Mouse (Mus musculus): ENCODE measurements around the gene Thra. TPM values are rescaled to one million over a fixed set of nuclear protein-coding genes. Genes with fewer than 3 reads are reported as not detected.

Gene Thra
- polyA plus RNA-seq, 1 experiment = 19.8 TPM

- H3K27me3 ChIP-seq (ENCODE audit: control insufficient read depth, insufficient read depth, low read length) = no peaks in the 10 kb centered on the region
- H3K4me1 ChIP-seq (ENCODE audit: control insufficient read depth, insufficient read depth, insufficient read length) = peaks cover 8% of the 10 kb centered on the region
- WGBS = under 1% methylated on average over 28 of the region's 30 CpGs
- TF ChIP-seq POLR2A (IDR thresholded peaks at IDR 0.05; ENCODE audit: low read depth, low read length) = no peak; the same call in 1 of the 2 replicates
- H3K4me3 ChIP-seq (ENCODE audit: extremely low read depth, insufficient read depth, insufficient read length) = peak overlapping the region; percentile 95
- H3K36me3 ChIP-seq (ENCODE audit: control insufficient read depth, insufficient read depth, low read length) = peaks cover 6% of the 10 kb centered on the region
- peak overlapping the region; percentile 93 for H3K27ac ChIP-seq (ENCODE audit: insufficient read depth, low read length)
- DNase-seq (ENCODE audit: low read depth in 1 of 2, low spot score in 2 of 2) = peak in 1 of 2 experiments; percentile 71
These were observed 54.1 kb downstream of the Thra start for GRCm38 (mm10) chr11:98794469-98795014.

GRCm38 (mm10) chr11:98795015-98795713 lies 54.7 kb downstream of the Thra start, which contains the start of gene Msl1:
Gene Msl1 (plus strand): TSS chr11:98795516.
- Histone ChIP-seq H3K4me1 (ENCODE audit: control insufficient read depth, insufficient read depth, insufficient read length) (peaks cover 8% of the 10 kb centered on the region), H3K36me3 (ENCODE audit: control insufficient read depth, insufficient read depth, low read length) (peaks cover 8% of the 10 kb centered on the region), H3K27me3 (ENCODE audit: control insufficient read depth, insufficient read depth, low read length) (no peaks in the 10 kb centered on the region), H3K27ac (ENCODE audit: insufficient read depth, low read length) (peak within 1 kb of the TSS; percentile 96), H3K4me3 (ENCODE audit: extremely low read depth, insufficient read depth, insufficient read length) (peak within 1 kb of the TSS; percentile 95)
- under 1% methylated on average over 53 of the region's 89 CpGs for WGBS
- peak; percentile 54 to 82 for DNase-seq (ENCODE audit: low read depth in 1 of 2, low spot score in 2 of 2)
- TF ChIP-seq CTCF (IDR thresholded peaks at IDR 0.05; ENCODE audit: extremely low read depth, insufficient read depth, insufficient read length, insufficient replicate concordance) (no peak), POLR2A (IDR thresholded peaks at IDR 0.05; ENCODE audit: low read depth, low read length) (no peak)

- H3K36me3 ChIP-seq (ENCODE audit: control insufficient read depth, insufficient read depth, low read length) = peaks cover 13% of the 10 kb centered on the region
- DNase-seq (ENCODE audit: low read depth in 1 of 2, low spot score in 2 of 2) = peak in 1 of 2 experiments; percentile 53
- H3K4me3 ChIP-seq (ENCODE audit: extremely low read depth, insufficient read depth, insufficient read length) = peak overlapping the region; percentile 95
- H3K27ac ChIP-seq (ENCODE audit: insufficient read depth, low read length) = peak overlapping the region; percentile 96
- under 1% methylated on average over 67 of the region's 74 CpGs for WGBS
- peaks cover 8% of the 10 kb centered on the region for H3K4me1 ChIP-seq (ENCODE audit: control insufficient read depth, insufficient read depth, insufficient read length)
- TF ChIP-seq POLR2A (IDR thresholded peaks at IDR 0.05; ENCODE audit: low read depth, low read length) (no peak; the same call in 1 of the 2 replicates), CTCF (IDR thresholded peaks at IDR 0.05; ENCODE audit: extremely low read depth, insufficient read depth, insufficient read length, insufficient replicate concordance) (no peak)
- no peaks in the 10 kb centered on the region for H3K27me3 ChIP-seq (ENCODE audit: control insufficient read depth, insufficient read depth, low read length)
These were observed 55.5 kb downstream of the Thra start for GRCm38 (mm10) chr11:98795714-98796514.

- WGBS = 2% methylated on average over 23 of the region's 23 CpGs
- H3K36me3 ChIP-seq (ENCODE audit: control insufficient read depth, insufficient read depth, low read length) = peaks cover 13% of the 10 kb centered on the region
- peak overlapping the region; percentile 95 for H3K4me3 ChIP-seq (ENCODE audit: extremely low read depth, insufficient read depth, insufficient read length)
- peaks cover 8% of the 10 kb centered on the region for H3K4me1 ChIP-seq (ENCODE audit: control insufficient read depth, insufficient read depth, insufficient read length)
- no peaks in the 10 kb centered on the region for H3K27me3 ChIP-seq (ENCODE audit: control insufficient read depth, insufficient read depth, low read length)
- peak in 1 of 2 experiments; percentile 61 for DNase-seq (ENCODE audit: low read depth in 1 of 2, low spot score in 2 of 2)
- H3K27ac ChIP-seq (ENCODE audit: insufficient read depth, low read length) = peak overlapping the region; percentile 96
- no peak for TF ChIP-seq POLR2A (IDR thresholded peaks at IDR 0.05; ENCODE audit: low read depth, low read length)
- no peak for TF ChIP-seq CTCF (IDR thresholded peaks at IDR 0.05; ENCODE audit: extremely low read depth, insufficient read depth, insufficient read length, insufficient replicate concordance)
These were observed 56.2 kb downstream of the Thra start for GRCm38 (mm10) chr11:98796515-98797216.

GRCm38 (mm10) chr11:98797306-98797705 lies 56.9 kb downstream of the Thra start:
- H3K4me1 ChIP-seq (ENCODE audit: control insufficient read depth, insufficient read depth, insufficient read length) = peaks cover 8% of the 10 kb centered on the region

GRCm38 (mm10) chr11:98797909-98798308 lies 57.5 kb downstream of the Thra start:
- Histone ChIP-seq H3K4me3 (ENCODE audit: extremely low read depth, insufficient read depth, insufficient read length) (no peak overlapping the region), H3K27ac (ENCODE audit: insufficient read depth, low read length) (no peak overlapping the region), H3K27me3 (ENCODE audit: control insufficient read depth, insufficient read depth, low read length) (no peaks in the 10 kb centered on the region), H3K4me1 (ENCODE audit: control insufficient read depth, insufficient read depth, insufficient read length) (peaks cover 8% of the 10 kb centered on the region), H3K36me3 (ENCODE audit: control insufficient read depth, insufficient read depth, low read length) (peaks cover 20% of the 10 kb centered on the region)
- WGBS = 63% methylated on average over 4 of the region's 4 CpGs
- TF ChIP-seq POLR2A (IDR thresholded peaks at IDR 0.05; ENCODE audit: low read depth, low read length) = no peak
- no peak for TF ChIP-seq CTCF (IDR thresholded peaks at IDR 0.05; ENCODE audit: extremely low read depth, insufficient read depth, insufficient read length, insufficient replicate concordance)
- DNase-seq (ENCODE audit: low read depth in 1 of 2, low spot score in 2 of 2) = no peak

More at GRCm38 (mm10) chr11:98797306-98797705, 56.9 kb downstream of the Thra start:
- no peak for DNase-seq (ENCODE audit: low read depth in 1 of 2, low spot score in 2 of 2)
- Histone ChIP-seq H3K36me3 (ENCODE audit: control insufficient read depth, insufficient read depth, low read length) (peaks cover 15% of the 10 kb centered on the region), H3K4me3 (ENCODE audit: extremely low read depth, insufficient read depth, insufficient read length) (no peak overlapping the region), H3K27me3 (ENCODE audit: control insufficient read depth, insufficient read depth, low read length) (no peaks in the 10 kb centered on the region), H3K27ac (ENCODE audit: insufficient read depth, low read length) (peak overlapping the region; percentile 32; the same call in 1 of the 2 replicates)
- 8% methylated on average over 5 of the region's 5 CpGs for WGBS
- TF ChIP-seq CTCF (IDR thresholded peaks at IDR 0.05; ENCODE audit: extremely low read depth, insufficient read depth, insufficient read length, insufficient replicate concordance) (no peak), POLR2A (IDR thresholded peaks at IDR 0.05; ENCODE audit: low read depth, low read length) (no peak)

Data from spleen, adult 2 months (tissue).